Mouse (Mus musculus) lung, postnatal 4 days (tissue): ENCODE results near the gene Vwc2l.

Source experiments
- DNase-seq, 2 experiments: peaks; one replicate each; pipeline ENCODE4 v3.0.0; 2021

Vwc2l gene

GRCm38 (mm10) chr1:70913071-70913470 lies 187.6 kb downstream of the Vwc2l start:
- no peak for DNase-seq

DNA sequence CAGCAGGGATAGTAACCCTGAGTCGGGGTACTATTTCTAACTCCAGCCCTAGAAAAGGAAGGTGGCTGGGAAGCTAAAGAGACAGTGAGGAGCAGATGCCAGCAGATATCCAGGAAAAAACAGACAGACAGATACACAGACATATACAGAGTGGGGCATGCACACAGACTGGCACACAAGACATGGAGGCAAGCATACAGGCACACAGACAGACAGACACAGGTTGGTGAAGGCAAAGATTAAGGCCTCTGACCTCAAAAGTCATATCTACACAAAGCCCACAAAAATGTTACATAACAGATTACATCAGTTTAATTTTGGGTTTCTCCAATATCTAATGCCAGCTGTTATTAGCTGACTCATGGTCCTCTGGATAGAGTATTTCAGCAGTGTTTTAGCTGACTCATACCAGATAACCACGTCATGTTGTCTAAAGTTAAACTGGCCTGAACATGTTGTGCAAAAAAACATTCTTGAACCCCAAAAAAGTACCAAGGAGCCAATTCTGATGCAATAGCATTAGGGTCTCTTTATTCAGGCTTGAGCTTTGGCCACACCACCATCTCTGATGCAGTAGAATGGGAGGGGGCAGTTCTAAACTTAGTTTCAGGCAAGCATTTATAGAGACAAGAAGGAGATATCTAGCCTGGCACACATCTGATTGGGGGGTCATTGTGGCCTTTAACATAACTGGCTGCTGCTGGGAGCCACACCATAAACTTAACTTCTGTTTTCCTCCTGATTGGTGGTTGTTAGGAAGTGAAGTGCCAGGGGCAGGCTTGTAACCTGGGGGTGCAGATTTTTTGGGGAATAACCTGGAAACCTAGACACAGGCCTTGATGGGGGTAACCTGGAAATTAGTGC lies 192.9 kb downstream of the Vwc2l start:
- DNase-seq = no peak

DNA sequence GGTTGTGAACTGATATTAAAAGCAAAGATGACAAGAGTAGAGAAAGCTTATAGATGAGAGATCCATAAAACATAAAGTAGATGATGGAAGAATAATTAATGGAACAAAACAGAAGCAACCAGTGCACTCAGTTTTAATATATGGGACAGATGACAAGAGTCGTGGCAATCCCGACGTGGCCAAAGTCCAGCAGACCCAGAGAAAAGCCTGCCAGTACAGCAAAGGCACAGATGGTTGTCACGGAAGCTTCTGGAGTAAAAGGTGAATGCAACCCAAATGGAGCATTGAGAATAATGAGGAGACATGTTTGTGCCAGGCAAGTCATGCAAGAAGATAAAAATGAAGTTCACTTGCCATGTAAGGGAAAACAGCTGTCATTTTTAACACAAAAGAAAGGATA lies 207.5 kb downstream of the Vwc2l start:
- DNase-seq = no peak
